Mouse (Mus musculus) forebrain, embryonic 10.5 days (tissue): ENCODE measurements at regions not wholly inside any gene's neighbourhood (a gene's known extent, or its start where the extent isn't known, plus 50 kb on each side); places are given as distances from the start of the nearest gene placed in this dataset.

Experiments used
- DNase-seq: peaks from one replicate; pipeline ENCODE4 v3.0.0-alpha.2; 2017; ENCODE audit warnings: low spot score; ENCODE audit errors: extremely low spot score
- H3K27ac ChIP-seq: fragments of 300-500 bp; sonication (generic); 2 replicates; pipeline ENCODE4 v1.5.1; 2016; ENCODE audit warnings: mild to moderate bottlenecking
- H3K27me3 ChIP-seq: fragments of 300-500 bp; sonication (generic); 2 replicates; pipeline ENCODE4 v1.6.1; 2016; ENCODE audit warnings: mild to moderate bottlenecking; ENCODE audit not compliant: poor library complexity, severe bottlenecking
- H3K36me3 ChIP-seq: fragments of 300-500 bp; sonication (generic); replicated peaks from 2 replicates; pipeline ENCODE4 v1.6.1; 2016; ENCODE audit warnings: mild to moderate bottlenecking, moderate library complexity
- H3K4me1 ChIP-seq: fragments of 300-500 bp; sonication (generic); 2 replicates; pipeline ENCODE4 v1.6.1; 2016
- H3K4me3 ChIP-seq: fragments of 300-500 bp; sonication (generic); 2 replicates; pipeline ENCODE4 v1.5.1; 2016; ENCODE audit warnings: mild to moderate bottlenecking, moderate library complexity
- H3K9me3 ChIP-seq: fragments of 300-500 bp; sonication (generic); 2 replicates; pipeline ENCODE4 v1.6.1; 2016; ENCODE audit warnings: mild to moderate bottlenecking, moderate library complexity
- WGBS: fragments of 180-500 bp; shearing (Covaris S2); methylation state at CpG from one replicate; pipeline ENCODE4 v1.1.7; 2016; 5-methylcytosine and 5-hydroxymethylcytosine counted together

DNA sequence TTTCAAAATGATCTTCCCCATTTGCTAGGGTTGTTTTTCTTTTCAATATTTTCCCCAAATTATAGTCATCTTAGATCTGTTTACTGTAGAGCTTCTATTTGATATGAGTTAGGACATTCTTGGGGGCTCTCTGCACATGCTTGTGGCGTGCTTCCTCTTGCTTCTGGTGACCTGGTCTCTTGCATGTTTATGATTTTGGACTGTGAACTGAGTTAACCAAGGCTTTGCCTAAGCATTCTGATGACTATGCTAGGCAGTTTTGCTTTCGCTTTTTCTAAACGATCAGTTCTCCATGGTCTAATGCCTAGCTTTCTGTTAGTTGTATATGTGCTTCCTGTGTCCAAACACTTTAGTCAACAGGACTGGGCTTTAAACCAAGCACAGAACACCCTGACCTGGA is 339.4 kb upstream of the Sphkap start:
- DNase-seq: no peak
- 92% methylated on average over 3 of the region's 3 CpGs for WGBS
- Histone ChIP-seq H3K4me1 (no peaks in the 10 kb centered on the region; the same call in 1 of the 2 replicates), H3K36me3 (no peaks in the 10 kb centered on the region), H3K4me3 (no peak overlapping the region), H3K9me3 (no peaks in the 10 kb centered on the region), H3K27ac (no peak overlapping the region), H3K27me3 (no peaks in the 10 kb centered on the region)

DNA sequence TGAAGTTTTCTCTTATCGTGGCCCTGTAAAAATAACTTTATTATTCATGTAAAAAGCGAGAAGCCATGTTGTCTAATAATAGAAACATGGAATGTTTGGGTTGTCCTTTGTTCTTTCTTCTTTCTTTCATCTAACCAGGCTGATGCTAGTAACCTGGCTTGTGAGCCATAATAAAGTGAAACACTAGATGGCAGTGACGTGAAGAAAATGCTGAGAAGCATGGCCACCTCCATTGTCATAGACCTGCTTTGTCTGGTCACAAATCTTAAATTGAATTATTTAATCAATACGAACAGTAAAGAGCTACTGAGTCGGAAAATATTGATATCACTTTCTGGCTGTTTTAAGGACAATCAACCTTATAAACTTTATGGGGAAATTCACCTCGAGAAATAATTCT is 338.0 kb upstream of the Sphkap start:
- H3K4me3 ChIP-seq: no peak overlapping the region
- WGBS: 45% methylated on average over 6 of the region's 6 CpGs
- H3K4me1 ChIP-seq: no peaks in the 10 kb centered on the region; the same call in 1 of the 2 replicates
- no peak overlapping the region for H3K27ac ChIP-seq
- DNase-seq: no peak
- H3K27me3 ChIP-seq: no peaks in the 10 kb centered on the region
- H3K36me3 ChIP-seq: no peaks in the 10 kb centered on the region
- no peaks in the 10 kb centered on the region for H3K9me3 ChIP-seq

DNA sequence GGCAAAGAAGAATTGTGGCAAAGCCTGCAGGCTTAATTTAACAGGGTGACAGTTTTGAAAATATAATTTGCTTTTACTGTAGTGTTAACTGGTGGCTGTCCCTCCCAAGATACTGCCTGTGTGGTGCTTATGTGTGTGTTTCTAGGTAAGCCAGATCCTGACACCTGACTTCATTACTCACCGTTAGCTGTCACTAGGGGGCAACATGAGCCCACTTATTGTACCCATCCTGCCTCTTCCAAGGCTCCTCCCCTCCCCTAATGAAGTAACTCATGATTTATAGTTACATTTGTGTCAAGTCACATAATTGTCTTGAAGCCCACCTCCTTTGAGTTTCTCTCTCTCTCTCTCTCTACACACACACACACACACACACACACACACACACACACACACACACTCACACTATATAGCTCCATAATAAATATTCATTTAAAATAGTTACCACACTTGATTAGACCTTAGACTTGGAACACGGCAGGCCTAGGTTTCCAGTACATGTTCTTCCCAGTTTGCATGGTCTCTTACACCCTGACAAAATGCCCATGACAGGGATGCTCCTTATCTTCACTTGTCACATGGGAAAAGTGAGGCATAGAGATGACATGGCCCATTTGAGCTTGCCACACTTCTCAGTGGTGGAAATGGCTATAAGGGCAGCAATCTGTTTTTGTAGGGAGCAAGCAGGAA is 328.6 kb upstream of the Sphkap start:
- Histone ChIP-seq H3K4me1 (no peaks in the 10 kb centered on the region), H3K9me3 (no peaks in the 10 kb centered on the region), H3K36me3 (no peaks in the 10 kb centered on the region), H3K27me3 (no peaks in the 10 kb centered on the region), H3K27ac (no peak overlapping the region), H3K4me3 (no peak overlapping the region)
- DNase-seq: no peak
- WGBS: 42% methylated on average over 2 of the region's 2 CpGs

DNA sequence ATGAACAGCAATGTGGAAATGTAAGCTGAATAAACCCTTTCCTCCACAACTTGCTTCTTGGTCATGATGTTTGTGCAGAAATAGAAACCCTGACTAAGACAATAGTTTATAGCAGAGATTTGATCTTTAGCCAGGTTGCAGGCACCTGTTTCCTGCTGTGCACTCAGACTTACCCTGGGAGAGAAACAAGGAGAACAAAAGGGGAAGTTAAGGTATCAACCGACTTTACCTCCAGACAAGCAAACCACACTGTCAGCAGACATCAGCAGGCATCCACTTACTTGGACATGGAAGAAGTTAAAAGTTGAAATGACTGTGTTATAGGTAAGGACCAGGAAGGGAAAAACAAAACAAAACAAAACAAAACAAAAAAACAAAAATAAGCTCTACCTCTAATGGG is 323.7 kb upstream of the Sphkap start:
- Histone ChIP-seq H3K4me3 (no peak overlapping the region), H3K4me1 (no peaks in the 10 kb centered on the region), H3K27ac (no peak overlapping the region), H3K27me3 (no peaks in the 10 kb centered on the region), H3K9me3 (no peaks in the 10 kb centered on the region), H3K36me3 (no peaks in the 10 kb centered on the region)
- DNase-seq: no peak
- 61% methylated on average over 1 of the region's 1 CpGs for WGBS

DNA sequence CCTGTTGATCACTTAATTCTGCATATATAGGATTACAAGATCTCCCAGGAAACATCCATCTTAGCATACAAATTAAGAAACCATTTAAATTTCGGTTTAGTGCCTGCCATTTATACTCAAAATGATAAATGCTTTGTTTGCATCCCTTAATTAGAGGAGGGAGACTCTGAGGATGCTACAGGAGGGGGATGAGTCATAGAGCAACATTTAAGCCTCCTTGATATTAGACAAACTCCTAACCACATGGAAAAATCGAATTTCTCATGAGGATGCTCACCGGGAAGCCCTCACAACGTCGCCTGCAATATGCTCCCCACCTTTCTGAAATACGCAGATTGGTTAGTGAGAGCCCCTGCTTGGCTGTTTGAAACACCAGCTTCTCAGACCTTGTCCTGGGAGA is 320.8 kb upstream of the Sphkap start:
- WGBS: 83% methylated on average over 6 of the region's 6 CpGs
- no peak for DNase-seq
- no peaks in the 10 kb centered on the region for H3K27me3 ChIP-seq
- no peak overlapping the region for H3K4me3 ChIP-seq
- no peaks in the 10 kb centered on the region for H3K9me3 ChIP-seq
- H3K4me1 ChIP-seq: no peaks in the 10 kb centered on the region
- no peaks in the 10 kb centered on the region for H3K36me3 ChIP-seq
- H3K27ac ChIP-seq: no peak overlapping the region

DNA sequence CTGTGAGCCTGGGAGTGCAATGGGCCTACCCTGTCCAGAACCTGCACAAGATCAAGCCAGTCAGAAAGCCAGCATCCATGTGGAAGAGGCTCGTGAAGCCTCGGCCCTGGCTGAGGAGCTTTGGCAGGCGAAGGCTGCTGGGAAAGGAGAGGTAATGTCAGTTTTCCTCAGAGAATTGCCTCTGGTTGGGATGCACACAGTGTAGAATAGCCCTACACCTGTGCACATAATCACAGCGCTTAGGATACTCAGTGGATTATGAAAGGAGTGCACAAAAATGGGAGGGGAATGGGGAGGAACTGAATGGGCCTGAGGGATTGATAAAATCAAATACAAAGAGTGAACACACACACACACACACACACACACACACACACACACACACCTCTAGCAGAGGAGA is 319.9 kb upstream of the Sphkap start:
- no peaks in the 10 kb centered on the region for H3K4me1 ChIP-seq
- WGBS: 96% methylated on average over 4 of the region's 4 CpGs
- H3K4me3 ChIP-seq: no peak overlapping the region
- H3K27ac ChIP-seq: no peak overlapping the region
- H3K27me3 ChIP-seq: no peaks in the 10 kb centered on the region
- H3K9me3 ChIP-seq: no peaks in the 10 kb centered on the region
- no peak for DNase-seq
- H3K36me3 ChIP-seq: no peaks in the 10 kb centered on the region

DNA sequence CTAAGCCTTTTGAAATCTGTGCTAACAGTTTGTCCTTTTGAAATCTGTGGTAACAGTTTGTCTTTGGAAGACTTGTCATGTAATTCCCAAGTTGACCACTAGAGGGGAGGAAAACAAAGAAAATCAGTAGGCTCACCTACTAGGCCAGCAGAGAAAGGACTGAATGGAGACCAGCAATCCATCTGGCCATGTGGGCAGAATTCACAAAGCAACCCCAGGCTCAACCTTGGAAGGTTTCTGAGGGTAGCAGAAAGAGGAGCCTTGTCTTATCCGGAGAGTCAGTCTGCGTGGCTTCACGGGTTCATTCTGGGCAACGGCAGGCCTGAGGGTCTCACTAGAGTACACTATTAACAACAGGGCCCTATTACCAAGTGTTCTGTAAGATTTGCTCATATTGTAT is 319.2 kb upstream of the Sphkap start:
- Histone ChIP-seq H3K27me3 (no peaks in the 10 kb centered on the region), H3K27ac (no peak overlapping the region), H3K4me1 (no peaks in the 10 kb centered on the region), H3K9me3 (no peaks in the 10 kb centered on the region), H3K36me3 (no peaks in the 10 kb centered on the region), H3K4me3 (no peak overlapping the region)
- WGBS: 83% methylated on average over 4 of the region's 4 CpGs
- no peak for DNase-seq

DNA sequence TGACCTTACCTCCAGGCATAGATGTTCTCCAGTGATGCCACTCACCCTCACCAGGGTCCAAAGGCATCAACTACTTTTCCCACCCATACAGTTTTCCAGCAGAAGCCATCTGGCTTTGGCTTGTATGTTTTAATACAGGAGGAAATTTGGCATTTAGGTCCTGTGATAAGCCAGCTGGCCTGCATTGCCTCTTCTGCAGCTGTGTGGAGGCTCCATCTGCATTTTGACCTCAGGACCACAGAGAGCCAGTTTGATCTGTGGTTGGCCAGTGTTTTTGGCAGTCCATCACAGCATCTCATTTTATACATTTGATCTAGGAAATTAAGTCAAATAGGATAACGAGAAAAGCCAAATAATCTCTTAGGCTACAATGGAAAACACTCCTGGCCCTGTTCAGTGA is 315.1 kb upstream of the Sphkap start:
- WGBS: 82% methylated on average over 1 of the region's 1 CpGs
- Histone ChIP-seq H3K4me3 (no peak overlapping the region), H3K27ac (no peak overlapping the region), H3K9me3 (no peaks in the 10 kb centered on the region), H3K27me3 (no peaks in the 10 kb centered on the region), H3K36me3 (no peaks in the 10 kb centered on the region), H3K4me1 (no peaks in the 10 kb centered on the region)
- DNase-seq: no peak

DNA sequence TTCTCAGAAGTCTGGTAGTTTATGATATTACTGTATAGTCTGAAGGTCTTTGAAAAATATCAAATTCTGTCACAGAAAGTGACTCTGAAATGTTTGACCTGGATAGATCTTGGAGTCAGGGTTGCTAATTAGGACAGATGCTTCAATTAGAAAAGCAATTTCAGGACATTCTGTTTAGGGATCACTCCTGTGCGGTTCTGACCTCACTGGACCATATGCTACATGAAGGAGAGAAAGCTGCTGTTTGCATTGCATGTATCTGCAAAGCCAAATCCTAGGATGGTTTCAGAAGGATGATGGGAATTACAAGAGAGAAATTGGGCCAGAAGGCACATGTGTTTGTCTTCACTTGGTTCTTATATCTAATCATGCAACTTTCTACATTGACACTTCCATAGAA is 312.2 kb upstream of the Sphkap start:
- Histone ChIP-seq H3K36me3 (no peaks in the 10 kb centered on the region), H3K4me1 (no peaks in the 10 kb centered on the region), H3K27ac (no peak overlapping the region), H3K4me3 (no peak overlapping the region), H3K9me3 (no peaks in the 10 kb centered on the region), H3K27me3 (no peaks in the 10 kb centered on the region)
- 82% methylated on average over 1 of the region's 1 CpGs for WGBS
- no peak for DNase-seq

DNA sequence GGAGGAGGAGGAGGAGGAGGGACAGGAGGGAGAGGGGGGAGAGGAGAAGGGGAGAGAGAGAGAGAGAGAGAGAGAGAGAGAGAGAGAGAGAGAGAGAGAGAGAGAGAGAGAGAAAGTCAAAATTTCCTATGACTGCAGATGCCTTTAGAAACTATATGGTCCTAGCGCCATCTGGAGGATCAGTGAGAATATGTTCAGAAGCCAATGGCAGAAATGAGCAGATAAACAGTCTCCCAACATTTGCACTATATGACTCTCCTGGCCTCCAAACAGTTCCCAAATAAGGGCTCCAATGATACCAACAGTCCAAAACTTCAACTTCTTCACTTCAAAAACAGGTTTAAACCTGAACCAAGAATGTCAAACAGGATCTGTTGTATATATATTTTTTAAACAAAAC is 309.1 kb upstream of the Sphkap start:
- Histone ChIP-seq H3K4me1 (no peaks in the 10 kb centered on the region), H3K36me3 (no peaks in the 10 kb centered on the region), H3K4me3 (no peak overlapping the region), H3K27ac (no peak overlapping the region), H3K9me3 (no peaks in the 10 kb centered on the region), H3K27me3 (no peaks in the 10 kb centered on the region)
- DNase-seq: no peak
- 0% methylated on average over 1 of the region's 1 CpGs for WGBS

DNA sequence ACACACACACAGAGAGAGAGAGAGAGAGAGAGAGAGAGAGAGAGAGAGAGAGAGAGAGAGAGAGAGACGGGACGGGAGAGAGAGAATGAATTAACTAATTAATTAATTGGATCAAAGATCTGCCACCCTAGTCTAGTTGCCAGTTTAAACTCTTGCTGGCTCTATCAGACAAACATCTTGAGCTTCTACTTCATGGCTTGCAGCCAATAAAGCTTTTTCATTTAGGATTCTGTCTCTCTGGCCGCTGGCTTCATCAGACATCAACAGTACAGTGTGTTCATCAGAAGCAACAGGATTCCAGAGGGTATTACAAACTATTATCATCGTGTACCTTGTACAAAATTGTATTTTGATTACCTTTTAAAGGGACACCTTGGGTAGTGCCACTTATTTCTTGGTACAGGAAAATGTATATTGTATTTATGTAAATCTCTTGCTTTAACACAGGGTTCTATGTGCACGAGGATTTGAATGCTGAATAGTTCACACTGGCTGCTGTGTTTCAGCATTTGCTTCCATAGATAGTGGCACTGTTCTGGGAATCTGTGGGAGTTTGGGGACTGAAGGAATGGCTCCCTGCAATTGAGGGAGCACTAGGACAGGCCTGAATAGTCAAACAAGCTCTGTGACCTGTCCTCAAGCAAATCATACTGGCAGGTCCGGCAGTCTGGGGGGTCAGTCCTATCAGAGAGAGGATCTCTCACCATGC is 293.9 kb upstream of the Sphkap start:
- Histone ChIP-seq H3K9me3 (no peaks in the 10 kb centered on the region), H3K4me1 (no peaks in the 10 kb centered on the region), H3K36me3 (no peaks in the 10 kb centered on the region), H3K4me3 (no peak overlapping the region), H3K27me3 (no peaks in the 10 kb centered on the region), H3K27ac (no peak overlapping the region)
- no peak for DNase-seq
- WGBS: 83% methylated on average over 6 of the region's 6 CpGs

DNA sequence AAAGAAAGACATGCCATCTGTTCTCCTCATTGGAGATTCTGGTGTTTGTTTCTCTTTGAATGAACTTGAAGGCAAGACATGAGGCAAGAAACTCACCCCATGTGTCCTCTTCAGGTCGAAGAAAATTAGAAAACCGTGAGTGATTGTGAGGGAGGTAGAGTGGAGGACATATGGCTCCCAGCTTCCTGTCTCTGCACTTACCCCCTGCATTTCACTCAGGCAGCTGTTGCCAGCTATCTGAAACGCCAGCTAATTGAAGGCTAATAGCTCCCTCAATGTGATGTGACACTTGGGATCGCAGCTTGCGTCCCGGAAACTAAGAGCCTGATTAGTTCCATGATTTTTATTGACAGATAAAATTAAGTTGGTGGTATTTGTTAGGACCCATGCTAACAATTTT is 289.4 kb upstream of the Sphkap start:
- 72% methylated on average over 6 of the region's 6 CpGs for WGBS
- no peak for DNase-seq

DNA sequence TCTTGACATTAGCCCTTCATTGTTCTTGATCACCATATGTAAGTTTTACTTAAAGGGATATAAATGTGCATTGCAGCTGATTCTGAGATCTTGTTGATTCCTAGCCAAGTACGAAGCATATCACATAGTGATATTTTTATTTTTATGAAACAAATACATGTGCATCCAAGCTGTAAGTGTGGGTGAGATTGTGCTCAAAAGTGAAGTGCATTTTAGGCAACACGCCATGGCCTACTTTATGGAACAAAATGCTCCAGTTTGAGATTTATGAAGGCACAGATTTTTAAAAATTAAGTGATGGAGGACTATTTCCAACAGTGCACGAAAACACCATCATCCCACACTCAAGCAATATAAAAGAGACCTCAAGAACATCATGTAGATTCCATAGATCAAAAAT is 277.2 kb upstream of the Sphkap start:
- Histone ChIP-seq H3K27ac (no peak overlapping the region), H3K4me1 (no peaks in the 10 kb centered on the region), H3K4me3 (no peak overlapping the region), H3K9me3 (no peaks in the 10 kb centered on the region), H3K36me3 (no peaks in the 10 kb centered on the region), H3K27me3 (no peaks in the 10 kb centered on the region)
- DNase-seq: no peak
- WGBS: 83% methylated on average over 3 of the region's 3 CpGs

More for the DNA sequence above, 289.4 kb upstream of the Sphkap start:
- no peaks in the 10 kb centered on the region for H3K9me3 ChIP-seq
- no peak overlapping the region for H3K27ac ChIP-seq
- no peaks in the 10 kb centered on the region for H3K36me3 ChIP-seq
- H3K27me3 ChIP-seq: no peaks in the 10 kb centered on the region
- no peaks in the 10 kb centered on the region for H3K4me1 ChIP-seq
- H3K4me3 ChIP-seq: no peak overlapping the region
